Mouse (Mus musculus) embryonic fibroblast, embryonic 13.5 days (primary cell): Measurements from ENCODE around the gene Lypd5.
"Not testable (repeated sequence)": the region's sequence is repeated elsewhere in the genome, so short reads cannot be mapped to it uniquely, and the experiment has no call there.

Experiments
- CTCF ChIP-seq: IDR thresholded peaks from 2 replicates; pipeline ENCODE4 v1.5.1; 2011; ENCODE audit warnings: mild to moderate bottlenecking, control low read depth, low read length, moderate library complexity, borderline replicate concordance; ENCODE audit not compliant: insufficient read depth
- POLR2A ChIP-seq: IDR thresholded peaks from 2 replicates; pipeline ENCODE4 v1.6.1; 2011; ENCODE audit warnings: low read depth, mild to moderate bottlenecking, control low read depth, low read length, moderate library complexity

- TF ChIP-seq POLR2A, CTCF: not testable (repeated sequence)
Measured at GRCm38 (mm10) chr7:24400489-24400888, 51.5 kb downstream of the Lypd5 start.
